Mouse (Mus musculus): ENCODE data around the gene Astn2. TPM values are rescaled to one million over a fixed set of nuclear protein-coding genes. Genes with fewer than 3 reads are reported as not detected.

Gene Astn2
- polyA plus RNA-seq, 1 experiment from 2014 or later = 0.81 TPM

DNA sequence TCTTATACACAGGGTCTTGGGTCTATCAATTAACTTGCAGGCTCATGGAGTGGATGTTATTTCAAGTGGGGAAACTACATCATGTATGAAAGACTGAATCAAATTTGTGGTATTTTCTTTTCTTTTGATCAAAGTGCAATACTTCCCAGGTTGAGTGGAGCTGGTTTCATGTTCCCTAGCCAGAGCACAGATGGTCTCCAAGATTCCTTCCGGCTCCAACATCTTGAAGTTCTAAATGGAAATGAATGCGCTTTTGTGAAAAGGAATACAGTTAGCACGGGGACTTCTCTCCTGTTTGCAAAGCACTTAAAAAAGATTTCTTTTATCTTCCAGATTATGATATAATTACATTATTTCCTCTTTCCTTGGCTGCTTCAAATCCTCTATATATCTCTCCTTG, 278.2 kb downstream of the Astn2 start:
- WGBS = 89% methylated on average over 3 of the region's 3 CpGs
- Histone ChIP-seq H3K4me1 (no peaks in the 10 kb centered on the region), H3K4me3 (no peak overlapping the region), H3K27ac (no peak overlapping the region), H3K9me3 (replicated peaks) (no peaks in the 10 kb centered on the region), H3K4me2 (no peak overlapping the region), H3K9ac (no peak overlapping the region), H3K36me3 (ENCODE audit: poor library complexity, severe bottlenecking) (no peaks in the 10 kb centered on the region), H3K27me3 (no peaks in the 10 kb centered on the region)
- no peak for ATAC-seq

DNA sequence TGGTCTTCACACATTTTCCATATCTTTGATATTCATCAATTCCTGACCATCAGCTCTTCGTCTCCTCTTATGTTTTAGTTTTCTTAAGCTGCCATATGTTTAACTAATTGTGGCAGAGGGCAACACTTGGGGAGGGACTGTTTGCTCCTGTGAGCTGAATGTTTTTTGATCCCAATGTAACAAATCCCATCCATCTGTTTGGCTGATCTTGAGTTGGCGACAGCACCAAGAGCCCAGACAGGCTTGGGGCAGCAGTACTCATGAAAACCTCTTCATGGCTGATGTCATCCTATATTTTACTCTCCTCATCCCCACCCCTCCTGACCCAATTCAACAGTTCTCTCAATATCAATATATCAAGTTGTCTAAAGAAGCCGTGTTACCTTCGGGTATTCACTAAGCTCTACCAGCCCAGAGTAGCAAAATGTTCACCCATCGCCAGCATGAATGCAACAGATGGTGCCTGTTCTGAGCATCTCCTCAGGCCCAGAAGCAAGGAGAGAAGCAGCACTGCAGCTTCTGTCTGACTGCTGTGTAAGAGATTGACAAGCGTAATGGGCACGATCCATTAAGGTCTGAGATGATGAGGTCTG, 281.5 kb downstream of the Astn2 start:
- no peaks in the 10 kb centered on the region for H3K27me3 ChIP-seq
- no peaks in the 10 kb centered on the region for H3K9me3 ChIP-seq (replicated peaks)
- no peak overlapping the region for H3K4me3 ChIP-seq
- no peak overlapping the region for H3K4me2 ChIP-seq
- H3K4me1 ChIP-seq = no peaks in the 10 kb centered on the region
- H3K36me3 ChIP-seq (ENCODE audit: poor library complexity, severe bottlenecking) = no peaks in the 10 kb centered on the region
- WGBS = 92% methylated on average over 7 of the region's 7 CpGs
- no peak overlapping the region for H3K27ac ChIP-seq
- H3K9ac ChIP-seq = no peak overlapping the region
- ATAC-seq = no peak

DNA sequence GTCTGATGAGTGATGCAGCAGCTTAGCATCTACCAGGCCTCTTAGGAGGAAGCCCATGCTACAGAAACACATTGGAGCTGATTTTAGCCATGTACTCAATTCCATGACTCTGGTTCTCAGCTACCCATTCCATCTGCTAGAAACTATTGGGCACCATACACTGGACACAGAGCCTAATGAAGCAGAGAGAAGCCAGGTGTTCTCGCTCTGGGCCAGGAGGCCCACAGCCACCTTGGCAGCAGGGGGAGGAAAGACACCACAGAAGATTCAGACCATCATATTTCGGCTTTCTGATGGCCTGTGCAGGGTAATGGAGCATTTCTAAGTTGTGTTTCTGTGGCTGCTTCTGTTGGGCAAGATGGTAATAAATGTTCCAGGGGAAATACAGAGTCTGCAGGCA, 290.2 kb downstream of the Astn2 start:
- 82% methylated on average over 2 of the region's 2 CpGs for WGBS
- Histone ChIP-seq H3K4me1 (no peaks in the 10 kb centered on the region), H3K4me3 (no peak overlapping the region), H3K9ac (no peak overlapping the region), H3K36me3 (ENCODE audit: poor library complexity, severe bottlenecking) (no peaks in the 10 kb centered on the region), H3K27ac (no peak overlapping the region), H3K4me2 (no peak overlapping the region), H3K27me3 (no peaks in the 10 kb centered on the region), H3K9me3 (replicated peaks) (no peaks in the 10 kb centered on the region)
- ATAC-seq = no peak

DNA sequence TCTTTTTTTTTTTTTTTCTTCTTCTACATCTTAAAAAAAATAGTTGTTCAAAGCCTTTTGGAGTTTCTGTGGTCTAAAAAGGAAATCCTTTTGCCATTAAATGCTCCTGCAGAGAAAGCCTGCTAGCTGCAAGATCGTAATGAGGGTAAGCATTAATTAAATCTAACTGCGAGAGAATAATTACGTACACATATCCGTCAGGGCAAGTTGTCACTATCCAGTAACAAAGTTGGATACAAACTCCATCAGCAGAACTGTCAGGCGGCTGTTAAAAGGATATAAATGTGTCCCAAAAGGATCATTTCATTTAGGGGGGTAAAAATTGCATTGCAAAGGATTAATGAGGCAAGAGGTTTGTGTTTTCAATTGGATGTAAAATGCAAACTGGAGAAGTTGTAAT, 302.4 kb downstream of the Astn2 start:
- Histone ChIP-seq H3K4me2 (no peak overlapping the region), H3K4me3 (no peak overlapping the region), H3K9ac (no peak overlapping the region), H3K27me3 (no peaks in the 10 kb centered on the region), H3K4me1 (peaks cover 11% of the 10 kb centered on the region), H3K36me3 (ENCODE audit: poor library complexity, severe bottlenecking) (no peaks in the 10 kb centered on the region), H3K27ac (no peak overlapping the region), H3K9me3 (replicated peaks) (no peaks in the 10 kb centered on the region)
- 10% methylated on average over 5 of the region's 5 CpGs for WGBS
- ATAC-seq = no peak

DNA sequence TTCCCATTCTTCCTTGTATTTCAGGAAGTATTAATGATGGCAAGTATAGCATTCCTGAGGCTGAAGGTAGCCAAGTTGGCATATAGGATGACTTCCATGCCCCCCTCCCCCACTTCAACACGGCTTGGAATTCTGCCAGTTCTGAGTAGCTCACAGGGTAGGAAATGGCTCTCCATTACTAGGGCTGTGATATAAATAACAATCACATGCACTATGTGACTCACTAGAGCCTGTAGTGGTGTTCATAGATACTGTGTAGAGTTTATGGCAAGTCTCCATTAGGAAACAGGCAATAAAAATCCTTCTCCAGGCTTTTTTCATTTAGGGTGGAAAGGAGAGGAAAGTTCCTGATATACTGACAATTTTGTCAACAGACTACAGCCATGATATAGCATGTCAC, 306.8 kb downstream of the Astn2 start:
- Histone ChIP-seq H3K9me3 (replicated peaks) (no peaks in the 10 kb centered on the region), H3K27ac (no peak overlapping the region), H3K36me3 (ENCODE audit: poor library complexity, severe bottlenecking) (no peaks in the 10 kb centered on the region), H3K4me1 (peaks cover 11% of the 10 kb centered on the region), H3K9ac (no peak overlapping the region), H3K4me2 (no peak overlapping the region), H3K4me3 (no peak overlapping the region), H3K27me3 (no peaks in the 10 kb centered on the region)
- WGBS = 84% methylated on average over 1 of the region's 1 CpGs
- ATAC-seq = no peak

DNA sequence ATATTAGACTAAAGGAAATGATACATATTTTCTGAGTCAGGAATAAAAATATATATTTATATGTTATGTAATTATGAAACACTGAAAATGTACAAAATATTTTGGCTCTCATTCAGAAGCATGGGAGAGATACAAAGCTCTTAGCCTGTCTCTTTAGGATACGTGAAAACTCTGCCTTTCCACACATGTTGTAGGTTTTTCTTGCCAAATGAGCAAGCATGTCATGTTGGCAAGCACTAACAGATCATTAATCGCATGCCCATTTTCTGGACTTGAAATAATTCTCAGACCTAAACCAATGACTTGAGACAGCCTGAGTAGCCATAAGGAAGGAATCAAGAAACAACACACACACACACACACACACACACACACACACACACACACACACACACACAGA, 308.3 kb downstream of the Astn2 start:
- Histone ChIP-seq H3K4me1 (no peaks in the 10 kb centered on the region), H3K27me3 (no peaks in the 10 kb centered on the region), H3K27ac (no peak overlapping the region), H3K4me2 (no peak overlapping the region), H3K36me3 (ENCODE audit: poor library complexity, severe bottlenecking) (no peaks in the 10 kb centered on the region), H3K4me3 (no peak overlapping the region), H3K9ac (no peak overlapping the region), H3K9me3 (replicated peaks) (no peaks in the 10 kb centered on the region)
- WGBS = 84% methylated on average over 2 of the region's 2 CpGs
- ATAC-seq = no peak

DNA sequence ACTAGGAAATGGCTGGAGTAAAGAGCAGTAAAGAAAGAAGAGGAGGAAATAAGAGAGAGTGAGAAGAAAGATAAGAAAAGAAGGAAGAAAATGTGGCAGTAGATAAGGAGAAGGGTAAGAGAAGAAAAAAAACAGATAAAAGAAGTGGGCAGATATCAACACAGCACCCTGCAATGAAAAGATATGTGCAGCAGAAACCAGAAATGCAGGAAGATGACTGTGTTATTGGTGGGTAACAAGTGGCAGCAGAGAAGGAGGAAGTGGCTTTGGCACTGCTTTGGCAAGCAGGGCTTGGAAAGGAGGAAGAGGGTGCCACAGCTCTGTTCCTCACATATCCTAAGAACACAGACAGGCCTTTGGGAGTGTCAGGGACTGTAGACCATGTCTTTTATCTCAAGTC, 347.2 kb downstream of the Astn2 start:
- no peaks in the 10 kb centered on the region for H3K4me1 ChIP-seq
- no peak overlapping the region for H3K9ac ChIP-seq
- H3K9me3 ChIP-seq (replicated peaks) = no peaks in the 10 kb centered on the region
- ATAC-seq = no peak
- no peak overlapping the region for H3K4me3 ChIP-seq
- H3K4me2 ChIP-seq = no peak overlapping the region
- no peaks in the 10 kb centered on the region for H3K27me3 ChIP-seq
- H3K36me3 ChIP-seq (ENCODE audit: poor library complexity, severe bottlenecking) = no peaks in the 10 kb centered on the region
- H3K27ac ChIP-seq = no peak overlapping the region

DNA sequence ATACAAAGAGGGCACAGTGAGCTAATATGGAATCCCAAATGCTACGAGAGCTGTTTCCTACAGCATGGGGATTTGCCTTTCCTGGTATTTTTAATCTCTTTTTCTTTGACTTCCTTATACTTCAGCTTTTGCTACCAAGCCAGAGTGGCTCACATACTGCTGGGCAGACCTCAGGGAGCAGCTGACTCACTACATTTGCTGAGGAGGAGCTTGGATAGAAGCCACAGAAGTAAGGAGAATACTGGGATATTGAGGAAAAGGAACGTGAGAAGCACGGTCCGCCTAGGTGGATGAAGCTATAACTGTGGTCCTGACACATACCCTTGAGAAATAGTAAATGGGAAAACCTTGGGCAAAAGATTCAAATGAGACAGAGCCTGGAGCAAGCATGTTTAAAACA, 348.7 kb downstream of the Astn2 start:
- WGBS = 92% methylated on average over 4 of the region's 4 CpGs

DNA sequence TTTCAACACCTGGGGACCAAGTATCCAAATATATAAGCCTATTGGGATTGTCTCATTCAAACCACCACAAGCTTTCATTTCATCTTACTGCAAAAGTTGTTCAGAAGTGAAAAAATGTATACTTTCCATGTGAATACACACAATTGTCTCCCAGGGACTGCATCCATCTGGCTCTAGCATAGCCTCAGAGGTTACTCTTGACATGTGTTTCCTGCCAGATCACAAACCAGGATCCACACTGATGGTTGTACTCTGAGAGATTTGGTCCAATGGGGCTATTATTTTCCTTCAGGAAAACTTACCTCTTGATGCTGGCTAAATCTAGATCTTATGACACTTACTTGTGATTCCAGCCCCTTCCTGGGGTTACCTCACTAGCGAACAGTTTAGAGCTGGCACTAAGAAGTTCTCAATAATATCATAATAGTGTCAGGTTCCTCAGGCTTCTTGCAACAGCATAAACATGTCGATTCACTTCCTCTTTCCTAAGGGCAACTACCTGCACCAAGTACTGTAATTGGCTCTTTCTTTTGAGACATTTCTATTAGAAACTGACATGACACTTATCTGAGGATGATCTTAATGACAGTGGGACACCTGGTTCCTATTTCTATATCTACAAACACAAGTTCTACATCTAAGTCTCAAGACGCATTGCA, 361.3 kb downstream of the Astn2 start:
- H3K27ac ChIP-seq = no peak overlapping the region
- no peaks in the 10 kb centered on the region for H3K27me3 ChIP-seq
- WGBS = 96% methylated on average over 3 of the region's 3 CpGs
- H3K4me2 ChIP-seq = no peak overlapping the region
- H3K4me3 ChIP-seq = no peak overlapping the region
- H3K9ac ChIP-seq = no peak overlapping the region
- ATAC-seq = no peak
- no peaks in the 10 kb centered on the region for H3K4me1 ChIP-seq
- no peaks in the 10 kb centered on the region for H3K36me3 ChIP-seq (ENCODE audit: poor library complexity, severe bottlenecking)
- no peaks in the 10 kb centered on the region for H3K9me3 ChIP-seq (replicated peaks)

More for the DNA sequence above, 348.7 kb downstream of the Astn2 start:
- H3K27ac ChIP-seq = no peak overlapping the region
- no peaks in the 10 kb centered on the region for H3K9me3 ChIP-seq (replicated peaks)
- no peak overlapping the region for H3K9ac ChIP-seq
- no peaks in the 10 kb centered on the region for H3K36me3 ChIP-seq (ENCODE audit: poor library complexity, severe bottlenecking)
- no peak for ATAC-seq
- H3K4me1 ChIP-seq = no peaks in the 10 kb centered on the region
- no peaks in the 10 kb centered on the region for H3K27me3 ChIP-seq
- no peak overlapping the region for H3K4me3 ChIP-seq
- no peak overlapping the region for H3K4me2 ChIP-seq

DNA sequence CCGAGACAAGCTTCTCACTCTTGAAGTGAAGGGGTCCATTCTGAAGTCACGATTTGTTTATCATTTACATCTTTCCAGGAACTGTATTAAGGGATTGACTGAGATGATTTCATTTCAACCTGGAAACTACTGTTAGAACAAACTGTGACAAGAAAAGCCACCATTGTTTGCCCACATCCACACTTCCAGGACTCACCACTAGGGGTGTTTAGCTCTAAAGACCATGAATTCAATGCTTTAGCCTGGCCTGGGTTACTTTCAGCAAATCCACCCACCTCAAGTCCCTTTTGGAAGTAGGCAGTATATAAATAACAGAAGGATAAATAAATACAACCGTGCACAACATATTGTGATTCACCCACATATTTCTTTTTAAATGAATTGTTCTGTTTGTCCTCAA, 370.6 kb downstream of the Astn2 start:
- 71% methylated on average over 3 of the region's 3 CpGs for WGBS
- no peak overlapping the region for H3K4me2 ChIP-seq
- H3K9me3 ChIP-seq (replicated peaks) = no peaks in the 10 kb centered on the region
- no peak overlapping the region for H3K27ac ChIP-seq
- no peaks in the 10 kb centered on the region for H3K36me3 ChIP-seq (ENCODE audit: poor library complexity, severe bottlenecking)
- ATAC-seq = no peak
- H3K4me1 ChIP-seq = no peaks in the 10 kb centered on the region
- no peak overlapping the region for H3K4me3 ChIP-seq
- H3K27me3 ChIP-seq = no peaks in the 10 kb centered on the region
- no peak overlapping the region for H3K9ac ChIP-seq

DNA sequence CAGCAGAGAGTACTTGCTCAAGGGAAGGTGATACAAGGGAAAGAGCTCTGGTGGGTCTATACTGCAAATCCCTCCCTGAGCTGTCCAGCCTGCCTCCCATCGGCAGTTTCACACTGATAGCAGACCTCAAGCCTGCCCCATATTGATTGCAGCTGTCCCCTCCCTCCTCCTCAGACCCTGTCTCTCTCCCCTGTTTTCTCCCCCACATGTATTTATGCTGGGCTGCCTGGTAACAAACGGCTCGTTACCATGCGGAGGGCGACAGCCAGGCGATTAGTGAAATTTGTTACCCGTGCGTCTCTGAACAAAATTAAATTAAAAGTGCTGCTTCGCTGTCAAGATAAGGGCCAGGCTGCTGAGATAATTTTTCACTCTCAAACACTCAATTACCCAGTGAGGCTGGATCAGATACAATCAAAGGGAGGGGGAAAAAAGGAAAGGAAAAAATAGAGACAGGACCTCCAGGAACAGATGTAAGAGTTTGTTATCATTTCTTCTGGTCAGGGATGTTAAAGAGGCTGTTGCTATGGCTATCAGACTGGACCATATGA, 373.0 kb downstream of the Astn2 start:
- Histone ChIP-seq H3K9ac (no peak overlapping the region), H3K4me2 (no peak overlapping the region), H3K27ac (no peak overlapping the region), H3K9me3 (replicated peaks) (no peaks in the 10 kb centered on the region), H3K4me1 (no peaks in the 10 kb centered on the region), H3K36me3 (ENCODE audit: poor library complexity, severe bottlenecking) (no peaks in the 10 kb centered on the region), H3K27me3 (peaks cover 10% of the 10 kb centered on the region; the same call in 1 of the 2 replicates), H3K4me3 (no peak overlapping the region)
- ATAC-seq = peak; percentile 75
- 34% methylated on average over 9 of the region's 9 CpGs for WGBS

DNA sequence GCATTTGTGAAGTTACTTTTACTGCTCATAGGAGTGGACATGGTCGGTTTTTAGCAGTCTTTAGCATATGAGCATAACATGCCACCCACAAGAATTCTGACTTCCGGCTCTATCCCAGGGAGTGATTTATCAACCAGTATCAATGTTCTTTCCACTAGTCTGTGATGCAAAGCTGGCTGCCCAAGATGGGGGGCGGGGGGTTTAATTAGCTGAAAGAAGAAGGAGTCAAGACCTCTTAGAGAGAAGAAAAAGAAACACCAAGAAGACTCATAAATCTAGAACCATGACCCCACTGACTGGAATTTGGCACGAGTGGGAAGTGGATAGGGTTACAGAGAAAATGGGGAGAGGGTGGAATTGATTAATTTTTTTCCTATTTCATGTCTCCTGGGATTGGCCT, 374.5 kb downstream of the Astn2 start:
- no peak overlapping the region for H3K4me2 ChIP-seq
- H3K4me1 ChIP-seq = peaks cover 8% of the 10 kb centered on the region
- no peaks in the 10 kb centered on the region for H3K36me3 ChIP-seq (ENCODE audit: poor library complexity, severe bottlenecking)
- H3K9me3 ChIP-seq (replicated peaks) = no peaks in the 10 kb centered on the region
- no peak overlapping the region for H3K9ac ChIP-seq
- H3K27me3 ChIP-seq = peaks cover 10% of the 10 kb centered on the region; the same call in 1 of the 2 replicates
- ATAC-seq = no peak
- no peak overlapping the region for H3K4me3 ChIP-seq
- no peak overlapping the region for H3K27ac ChIP-seq
- whole genome bisulfite sequencing = 86% methylated on average over 4 of the region's 4 CpGs

DNA sequence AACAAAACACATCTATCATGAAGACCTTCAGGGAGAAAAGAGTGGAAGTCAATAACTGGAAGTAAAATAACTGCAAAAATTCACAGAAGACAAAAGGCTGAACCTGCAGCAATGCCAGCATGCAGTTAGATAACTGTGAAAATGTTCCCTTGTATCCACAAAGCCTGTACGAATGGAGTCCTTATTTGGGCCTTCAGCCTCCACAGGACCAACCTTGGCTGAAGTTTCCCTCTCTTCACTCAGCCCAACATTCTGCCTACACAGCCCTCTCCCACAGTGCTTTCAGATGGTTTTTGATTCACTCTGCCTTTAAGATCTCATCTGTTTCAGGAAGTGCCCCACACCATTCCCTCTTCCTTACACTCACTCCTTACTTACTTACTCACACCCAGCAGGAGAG, 376.5 kb downstream of the Astn2 start:
- Histone ChIP-seq H3K4me3 (no peak overlapping the region), H3K36me3 (ENCODE audit: poor library complexity, severe bottlenecking) (no peaks in the 10 kb centered on the region), H3K27me3 (peaks cover 16% of the 10 kb centered on the region; the same call in 1 of the 2 replicates), H3K4me2 (no peak overlapping the region), H3K27ac (no peak overlapping the region), H3K9me3 (replicated peaks) (no peaks in the 10 kb centered on the region), H3K9ac (no peak overlapping the region), H3K4me1 (peaks cover 8% of the 10 kb centered on the region)
- WGBS = 95% methylated on average over 1 of the region's 1 CpGs
- ATAC-seq = no peak

All from forebrain, embryonic 13.5 days (tissue).